Mouse (Mus musculus): ENCODE measurements around the gene Itgb4.
"Not testable (repeated sequence)": the region's sequence is repeated elsewhere in the genome, so short reads cannot be mapped to it uniquely, and the experiment has no call there.

Itgb4 gene

GRCm38 (mm10) chr11:116010146-116010545 lies 35.6 kb downstream of the Itgb4 start:
- DNase-seq, result no peak

DNA sequence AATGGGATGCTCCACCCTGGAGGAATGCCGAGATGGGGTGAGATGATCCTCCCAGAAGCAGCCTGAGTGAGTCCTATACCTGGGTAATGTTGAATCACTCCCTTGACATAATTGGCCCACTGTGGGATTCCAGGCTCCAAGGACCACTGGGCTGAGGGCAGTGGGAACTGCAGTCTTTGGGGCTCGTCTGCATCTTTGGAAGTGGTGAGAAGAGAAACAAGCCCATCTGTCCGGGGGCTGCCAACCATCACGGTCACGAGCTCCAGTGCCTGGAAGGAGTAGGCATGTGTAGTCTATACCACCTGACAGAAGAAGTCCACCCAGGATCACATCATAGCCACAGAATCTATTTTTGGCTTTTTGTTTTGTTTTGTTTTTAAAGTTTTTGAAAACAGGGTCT lies 36.4 kb downstream of the Itgb4 start:
- DNase-seq, result no peak

- no peak for DNase-seq
These were observed 37.2 kb downstream of the Itgb4 start for GRCm38 (mm10) chr11:116011529-116012261.

GRCm38 (mm10) chr11:116012262-116012947 lies 37.9 kb downstream of the Itgb4 start, which contains the start of gene Galk1:
Gene Galk1 (minus strand): TSS chr11:116012719.
- DNase-seq, result peak; percentile 82 to 91

- no peak for DNase-seq
These were observed 40.3 kb downstream of the Itgb4 start for GRCm38 (mm10) chr11:116014821-116015220.

GRCm38 (mm10) chr11:116018106-116018505 lies 43.6 kb downstream of the Itgb4 start:
- DNase-seq, result peak in 1 of 2 experiments; percentile 32

GRCm38 (mm10) chr11:116018867-116019266 lies 44.4 kb downstream of the Itgb4 start:
- not testable (repeated sequence) for DNase-seq

DNA sequence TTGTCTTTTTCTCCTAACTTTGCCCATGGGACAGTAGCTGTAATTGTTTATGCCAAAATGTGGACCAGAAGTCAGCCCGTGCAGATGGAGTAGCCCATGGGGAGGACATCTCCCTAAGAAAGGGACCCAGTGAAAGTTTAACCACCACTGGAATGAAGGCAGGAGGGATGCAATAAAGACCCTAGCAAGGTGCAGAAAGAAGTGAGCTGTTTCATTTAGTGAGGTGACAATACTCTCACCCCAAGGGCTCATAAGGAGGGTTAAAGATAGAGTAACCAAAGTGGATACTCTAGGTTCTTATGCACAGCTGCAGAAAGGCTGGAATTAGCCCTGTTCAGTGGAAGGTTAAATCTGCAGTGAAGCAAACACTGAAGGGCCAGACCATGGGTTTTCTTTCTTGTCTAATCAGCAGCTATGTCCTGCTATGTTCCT lies 44.9 kb downstream of the Itgb4 start:
- DNase-seq, result no peak

GRCm38 (mm10) chr11:116019976-116020411 lies 45.5 kb downstream of the Itgb4 start:
- no peak for DNase-seq

DNA sequence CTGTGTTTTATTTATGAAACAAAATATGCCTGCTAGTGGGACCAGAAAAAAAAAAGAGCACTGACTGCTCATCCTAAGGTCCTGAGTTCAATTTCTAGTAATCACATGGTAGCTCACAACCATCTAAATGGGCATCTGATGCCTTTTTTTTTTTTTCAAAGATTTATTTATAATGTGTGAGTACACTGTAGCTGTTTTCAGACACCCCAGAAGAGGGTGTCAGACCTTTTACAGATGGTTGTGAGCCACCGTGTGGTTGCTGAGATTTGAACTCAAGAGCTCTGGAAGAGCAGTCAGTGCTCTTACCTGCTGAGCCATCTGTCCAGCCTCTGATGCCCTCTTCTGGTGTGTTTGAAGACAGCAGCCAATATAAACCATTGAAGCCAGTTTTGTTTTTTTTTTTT lies 46.0 kb downstream of the Itgb4 start:
- no peak for DNase-seq

- no peak for DNase-seq
These were observed 47.1 kb downstream of the Itgb4 start for GRCm38 (mm10) chr11:116021328-116022220.

GRCm38 (mm10) chr11:116022256-116022780 lies 47.8 kb downstream of the Itgb4 start:
- no peak for DNase-seq

- peak in 1 of 2 experiments; percentile 32 for DNase-seq
These were observed 48.7 kb downstream of the Itgb4 start for GRCm38 (mm10) chr11:116023074-116023770.

- DNase-seq, result peak; percentile 74 to 75
These were observed 49.4 kb downstream of the Itgb4 start for GRCm38 (mm10) chr11:116023771-116024355.

- peak; percentile 83 to 92 for DNase-seq
These were observed 49.9 kb downstream of the Itgb4 start for GRCm38 (mm10) chr11:116024356-116024808.

GRCm38 (mm10) chr11:116025056-116025845 lies 50.7 kb downstream of the Itgb4 start:
- DNase-seq, result no peak

DNA sequence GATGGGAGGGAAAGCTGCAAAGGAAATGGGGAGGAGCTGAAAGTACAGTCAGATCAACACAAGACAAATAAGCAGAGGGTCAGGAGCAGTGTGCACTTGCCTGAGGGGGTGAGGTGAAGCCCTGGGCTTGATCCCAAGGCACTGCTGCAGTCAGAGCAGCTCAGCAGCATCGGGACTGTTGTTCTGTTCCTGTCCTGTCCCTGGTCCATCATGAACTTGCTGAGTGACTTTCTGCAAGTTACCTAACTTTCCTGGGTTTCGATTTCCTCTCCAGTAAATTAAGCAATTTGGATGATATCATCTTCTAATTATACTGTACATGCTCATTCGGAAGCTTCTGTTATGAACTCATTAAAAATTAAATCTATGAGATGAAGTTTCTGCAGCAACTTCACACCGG lies 53.2 kb downstream of the Itgb4 start, which contains the start of gene H3f3b:
Gene H3f3b (minus strand): TSS at position 207 of the 400 bp plus-strand sequence.
- DNase-seq, result no peak

GRCm38 (mm10) chr11:116028177-116028865 lies 53.8 kb downstream of the Itgb4 start:
- DNase-seq, result no peak

DNA sequence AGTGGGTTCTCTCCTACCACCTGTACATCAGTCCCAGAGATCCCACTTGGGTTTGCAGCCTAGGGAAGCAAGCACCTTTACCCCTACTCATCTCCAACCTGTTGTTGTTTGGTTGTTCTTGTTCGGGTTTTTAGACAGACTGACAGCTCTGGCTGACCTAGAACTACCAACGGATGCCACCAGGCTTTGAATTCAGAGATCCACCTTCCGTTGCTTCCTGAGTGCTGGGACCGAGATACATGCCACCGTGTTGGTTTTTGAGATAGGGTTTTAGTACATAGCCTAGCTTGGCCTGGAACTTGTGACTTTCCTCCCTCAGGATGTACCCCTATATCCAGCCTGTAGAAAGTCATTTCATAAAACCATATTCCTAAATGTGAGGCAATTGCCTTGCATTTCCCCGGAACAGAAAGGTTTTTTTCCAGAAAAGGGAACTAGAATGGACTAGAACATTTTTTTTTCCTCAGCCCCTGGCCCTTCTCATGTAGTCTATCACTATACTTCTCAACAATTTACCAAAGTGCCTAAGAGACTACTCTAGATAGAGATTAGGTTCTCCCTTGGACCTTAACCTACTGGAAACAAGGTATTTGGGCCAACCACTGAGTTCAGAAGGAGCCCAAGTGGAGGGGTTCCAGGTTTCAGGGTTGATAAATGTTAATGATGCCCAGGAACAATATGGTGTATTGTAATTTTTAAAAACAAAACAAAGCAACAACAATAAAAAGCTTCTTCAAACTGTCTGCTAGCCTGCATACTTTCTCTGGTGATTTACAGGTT lies 54.8 kb downstream of the Itgb4 start:
- DNase-seq, result no peak

Measured in spleen, adult 18-20 months (tissue).